Mouse (Mus musculus) heart, postnatal 0 days (tissue): ENCODE data around the gene Scaf1.

Experiments
- CTCF ChIP-seq: IDR thresholded peaks from 2 replicates; pipeline ENCODE4 v1.5.1; 2016; ENCODE audit warnings: antibody characterized with exemption, control low read depth, low read depth
- EP300 ChIP-seq: IDR thresholded peaks from 2 replicates; pipeline ENCODE4 v1.6.1; 2016; ENCODE audit warnings: antibody characterized with exemption, low read depth

- TF ChIP-seq CTCF, result no peak
- no peak for TF ChIP-seq EP300
Measured at GRCm38 (mm10) chr7:44970231-44970691, 45.9 kb downstream of the Scaf1 start.
